Mouse (Mus musculus): ENCODE measurements around the gene Ylpm1. TPM values are rescaled to one million over a fixed set of nuclear protein-coding genes. Genes with fewer than 3 reads are reported as not detected.
A peak's percentile ranks its signal among the peaks of the same experiment; 100 is the strongest.

Ylpm1 gene
- total RNA-seq, 2 experiments from 2014 or later, result 26.3 to 27.7 TPM

- intact Hi-C loops (cut with DNase I), result no loop called here
- DNase-seq, result no peak
Observed at GRCm38 (mm10) chr12:85106292-85106691, 110.2 kb downstream of the Ylpm1 start.

GRCm38 (mm10) chr12:85108643-85109042, 112.5 kb downstream of the Ylpm1 start:
- no peak for DNase-seq
- intact Hi-C loops (cut with DNase I), result no loop called here

- intact Hi-C loops (cut with DNase I), result no loop called here
- DNase-seq, result no peak
Observed at GRCm38 (mm10) chr12:85109426-85109825, 113.3 kb downstream of the Ylpm1 start.

- DNase-seq, result no peak
Observed at GRCm38 (mm10) chr12:85110011-85110697, 114.0 kb downstream of the Ylpm1 start.

GRCm38 (mm10) chr12:85110698-85111592, 114.8 kb downstream of the Ylpm1 start, which contains the start of the genes Prox2 and Dlst:
TSS of gene Prox2 (minus strand) at chr12:85110759.
TSS of gene Dlst (plus strand) at chr12:85110833.
- DNase-seq, result peak; percentile 89 to 93
- intact Hi-C loops (cut with DNase I), result loop anchor here (5.0 kb wide), 1 partner anchor 114 kb away; the partner anchor contains the start of gene Ylpm1

More at GRCm38 (mm10) chr12:85110011-85110697, 114.0 kb downstream of the Ylpm1 start:
- intact Hi-C loops (cut with DNase I), result loop anchor here (5.0 kb wide), 1 partner anchor 113 kb away; the partner anchor contains the start of gene Ylpm1

- no peak for DNase-seq
- intact Hi-C loops (cut with DNase I), result loop anchor here (5.0 kb wide), 1 partner anchor 115 kb away; the partner anchor contains the start of gene Ylpm1
Observed at GRCm38 (mm10) chr12:85112550-85113251, 116.6 kb downstream of the Ylpm1 start.

GRCm38 (mm10) chr12:85113337-85113736, 117.2 kb downstream of the Ylpm1 start:
- no peak for DNase-seq
- intact Hi-C loops (cut with DNase I), result loop anchor here (5.0 kb wide), 1 partner anchor 116 kb away; the partner anchor contains the start of gene Ylpm1

GRCm38 (mm10) chr12:85113917-85114316, 117.8 kb downstream of the Ylpm1 start:
- intact Hi-C loops (cut with DNase I), result loop anchor here (5.0 kb wide), 1 partner anchor 117 kb away; the partner anchor contains the start of gene Ylpm1
- DNase-seq, result no peak

GRCm38 (mm10) chr12:85115678-85116077, 119.6 kb downstream of the Ylpm1 start:
- intact Hi-C loops (cut with DNase I), result no loop called here
- DNase-seq, result no peak

Other genes starting within 250 kb of the Ylpm1 start
- gene Npc2, start 223.2 kb upstream of the Ylpm1 start, total RNA-seq (2021), result 10 to 100 TPM; 29.9 to 30.0 TPM
- 10 to 100 TPM; 78.2 to 81.0 TPM for gene Isca2, start 223.1 kb upstream of the Ylpm1 start, total RNA-seq (2021)
- 1 to 10 TPM; 1.4 to 1.9 TPM for gene Ltbp2, start 119.8 kb upstream of the Ylpm1 start, total RNA-seq (2021)
- gene Fcf1, start 25.4 kb upstream of the Ylpm1 start, total RNA-seq (2021), result 10 to 100 TPM; 37.0 to 37.2 TPM
- gene Arel1, start 25.4 kb upstream of the Ylpm1 start, total RNA-seq (2021), result 10 to 100 TPM; 40.4 to 46.7 TPM
- 1 to 10 TPM; 2.1 to 2.3 TPM for gene Prox2, start 114.4 kb downstream of the Ylpm1 start, total RNA-seq (2021)
- gene Dlst, start 114.5 kb downstream of the Ylpm1 start, total RNA-seq (2021), result 100 to 1,000 TPM; 681 to 829 TPM
- 1 to 10 TPM; 3.6 to 3.9 TPM for gene Rps6kl1, start 154.9 kb downstream of the Ylpm1 start, total RNA-seq (2021)
- gene Pgf, start 181.5 kb downstream of the Ylpm1 start, total RNA-seq (2021), result 1 to 10 TPM; 3.4 to 4.6 TPM
- gene Eif2b2, start 223.2 kb downstream of the Ylpm1 start, total RNA-seq (2021), result 10 to 100 TPM; 42.7 to 47.7 TPM

Data from heart, postnatal 36 days (tissue).